Mouse (Mus musculus) hindbrain, embryonic 12.5 days (tissue): ENCODE data around the gene Foxj1. TPM values are rescaled to one million over a fixed set of nuclear protein-coding genes. Genes with fewer than 3 reads are reported as not detected.
A peak's percentile ranks its signal among the peaks of the same experiment; 100 is the strongest.

Experiments
- ATAC-seq: fragments of 200-750 bp; cut with Nextera tagmentation; 2 replicates; pipeline ENCODE4 v1.8.0; 2017; ENCODE audit warnings: moderate TSS enrichment; ENCODE audit not compliant: low FRiP score
- H3K27ac ChIP-seq: fragments of 300-500 bp; sonication (generic); 2 replicates; pipeline ENCODE4 v1.5.1; 2016; ENCODE audit warnings: mild to moderate bottlenecking
- H3K27me3 ChIP-seq: fragments of 300-500 bp; sonication (generic); 2 replicates; pipeline ENCODE4 v1.6.1; 2016; ENCODE audit warnings: mild to moderate bottlenecking
- H3K36me3 ChIP-seq: fragments of 300-500 bp; sonication (generic); 2 replicates; pipeline ENCODE4 v1.6.1; 2016; ENCODE audit warnings: mild to moderate bottlenecking
- H3K4me1 ChIP-seq: fragments of 300-500 bp; sonication (generic); 2 replicates; pipeline ENCODE4 v1.6.1; 2016
- H3K4me2 ChIP-seq: fragments of 300-500 bp; sonication (generic); replicated peaks from 2 replicates; pipeline ENCODE4 v1.6.1; 2016; ENCODE audit warnings: mild to moderate bottlenecking
- H3K4me3 ChIP-seq: fragments of 300-500 bp; sonication (generic); 2 replicates; pipeline ENCODE4 v1.5.1; 2016; ENCODE audit warnings: mild to moderate bottlenecking
- H3K9ac ChIP-seq: fragments of 300-500 bp; sonication (generic); 2 replicates; pipeline ENCODE4 v1.6.1; 2016; ENCODE audit warnings: mild to moderate bottlenecking, moderate library complexity
- H3K9me3 ChIP-seq: fragments of 300-500 bp; sonication (generic); replicated peaks from 2 replicates; pipeline ENCODE4 v1.6.1; 2016; ENCODE audit warnings: mild to moderate bottlenecking
- WGBS: fragments of 180-500 bp; shearing (Covaris S2); methylation state at CpG from one replicate; pipeline ENCODE4 v1.1.7; 2016; 5-methylcytosine and 5-hydroxymethylcytosine counted together
- polyA plus RNA-seq: library from polyadenylated mRNA; unstranded; fragments of >200 nt; fragmentation: Nextera tagmentation; extraction: Ambion mirVana; gene quantifications from 2 replicates; pipeline ENCODE4 v1.2.1, GENCODE M21; 2016

The Foxj1 gene
- polyA plus RNA-seq, 1 experiment from 2014 or later: 27.2 TPM

GRCm38 (mm10) chr11:116336393-116336792 is 1.2 kb upstream of the Foxj1 start:
- 80% methylated on average over 4 of the region's 4 CpGs for WGBS
- Histone ChIP-seq H3K9ac (no peak overlapping the region), H3K9me3 (no peaks in the 10 kb centered on the region), H3K4me2 (peak overlapping the region; percentile 93), H3K4me3 (no peak overlapping the region; the same call in 1 of the 2 replicates), H3K27me3 (peaks cover 24% of the 10 kb centered on the region), H3K36me3 (peaks cover 3% of the 10 kb centered on the region; the same call in 1 of the 2 replicates), H3K27ac (no peak overlapping the region), H3K4me1 (peaks cover 54% of the 10 kb centered on the region)
- no peak for ATAC-seq

GRCm38 (mm10) chr11:116334417-116334782 is 799 bp downstream of the Foxj1 start:
- Histone ChIP-seq H3K36me3 (peaks cover under 1% of the 10 kb centered on the region; the same call in 1 of the 2 replicates), H3K4me3 (peak overlapping the region; percentile 46), H3K9ac (peak overlapping the region; percentile 42), H3K9me3 (no peaks in the 10 kb centered on the region), H3K4me2 (peak overlapping the region; percentile 93), H3K27me3 (peaks cover 29% of the 10 kb centered on the region), H3K27ac (no peak overlapping the region), H3K4me1 (peaks cover 69% of the 10 kb centered on the region)
- ATAC-seq: no peak
- 5% methylated on average over 23 of the region's 26 CpGs for WGBS

- 23% methylated on average over 30 of the region's 31 CpGs for WGBS
- Histone ChIP-seq H3K4me3 (peak overlapping the region; percentile 46), H3K4me2 (peak overlapping the region; percentile 93), H3K9ac (peak overlapping the region; percentile 42), H3K9me3 (no peaks in the 10 kb centered on the region), H3K36me3 (no peaks in the 10 kb centered on the region), H3K27ac (no peak overlapping the region), H3K27me3 (peaks cover 29% of the 10 kb centered on the region), H3K4me1 (peaks cover 75% of the 10 kb centered on the region)
- no peak for ATAC-seq
Observed at GRCm38 (mm10) chr11:116333526-116334416, 1.4 kb downstream of the Foxj1 start.

GRCm38 (mm10) chr11:116332983-116333270 is 2.3 kb downstream of the Foxj1 start:
- Histone ChIP-seq H3K4me2 (peak overlapping the region; percentile 93), H3K9ac (no peak overlapping the region), H3K36me3 (no peaks in the 10 kb centered on the region), H3K4me1 (peaks cover 79% of the 10 kb centered on the region), H3K4me3 (no peak overlapping the region), H3K9me3 (no peaks in the 10 kb centered on the region), H3K27me3 (peaks cover 29% of the 10 kb centered on the region), H3K27ac (peak overlapping the region; percentile 64)
- WGBS: 75% methylated on average over 3 of the region's 3 CpGs
- no peak for ATAC-seq

- Histone ChIP-seq H3K4me2 (peak overlapping the region; percentile 93), H3K4me1 (peaks cover 79% of the 10 kb centered on the region), H3K36me3 (no peaks in the 10 kb centered on the region), H3K27me3 (peaks cover 29% of the 10 kb centered on the region), H3K9me3 (no peaks in the 10 kb centered on the region), H3K9ac (peak overlapping the region; percentile 24), H3K4me3 (no peak overlapping the region), H3K27ac (peak overlapping the region; percentile 64)
- 24% methylated on average over 18 of the region's 19 CpGs for WGBS
- peak; percentile 70 for ATAC-seq
Observed at GRCm38 (mm10) chr11:116332232-116332982, 2.8 kb downstream of the Foxj1 start.

GRCm38 (mm10) chr11:116330211-116330518 is 5.0 kb downstream of the Foxj1 start:
- Histone ChIP-seq H3K27ac (peak overlapping the region; percentile 75), H3K36me3 (no peaks in the 10 kb centered on the region), H3K9ac (0 out of 2 replicates have a peak overlapping the region, but pooled peaks have one; percentile 18), H3K4me2 (no peak overlapping the region), H3K9me3 (no peaks in the 10 kb centered on the region), H3K27me3 (peaks cover 28% of the 10 kb centered on the region), H3K4me3 (no peak overlapping the region), H3K4me1 (peaks cover 63% of the 10 kb centered on the region)
- WGBS: 54% methylated on average over 7 of the region's 7 CpGs
- ATAC-seq: no peak

- 36% methylated on average over 18 of the region's 18 CpGs for WGBS
- no peak overlapping the region for H3K4me2 ChIP-seq
Observed at GRCm38 (mm10) chr11:116329314-116330210, 5.6 kb downstream of the Foxj1 start.

GRCm38 (mm10) chr11:116326963-116327603 is 8.1 kb downstream of the Foxj1 start:
- Histone ChIP-seq H3K9me3 (no peaks in the 10 kb centered on the region), H3K36me3 (no peaks in the 10 kb centered on the region), H3K27me3 (peaks cover 5% of the 10 kb centered on the region; the same call in 1 of the 2 replicates), H3K27ac (no peak overlapping the region), H3K4me1 (peaks cover 33% of the 10 kb centered on the region), H3K9ac (no peak overlapping the region), H3K4me3 (no peak overlapping the region), H3K4me2 (no peak overlapping the region)
- 72% methylated on average over 7 of the region's 7 CpGs for WGBS
- no peak for ATAC-seq

More at GRCm38 (mm10) chr11:116329314-116330210, 5.6 kb downstream of the Foxj1 start:
- Histone ChIP-seq H3K4me1 (peaks cover 57% of the 10 kb centered on the region), H3K9ac (0 out of 2 replicates have a peak overlapping the region, but pooled peaks have one; percentile 18), H3K4me3 (no peak overlapping the region), H3K27ac (peak overlapping the region; percentile 75), H3K27me3 (peaks cover 22% of the 10 kb centered on the region), H3K9me3 (no peaks in the 10 kb centered on the region), H3K36me3 (no peaks in the 10 kb centered on the region)
- peak; percentile 80 for ATAC-seq

GRCm38 (mm10) chr11:116318719-116319659 is 16.2 kb downstream of the Foxj1 start:
- peak overlapping the region; percentile 34 for H3K4me3 ChIP-seq
- no peaks in the 10 kb centered on the region for H3K9me3 ChIP-seq
- peak; percentile 77 for ATAC-seq
- 1% methylated on average over 41 of the region's 41 CpGs for WGBS
- peak overlapping the region; percentile 80 for H3K4me2 ChIP-seq
- H3K4me1 ChIP-seq: peaks cover 14% of the 10 kb centered on the region; the same call in 1 of the 2 replicates
- H3K36me3 ChIP-seq: no peaks in the 10 kb centered on the region
- no peak overlapping the region for H3K27ac ChIP-seq
- H3K9ac ChIP-seq: peak overlapping the region; percentile 62
- 0 out of 2 replicates have a peak, but pooled peaks cover 8% of the 10 kb centered on the region for H3K27me3 ChIP-seq

GRCm38 (mm10) chr11:116312359-116312758 is 22.8 kb downstream of the Foxj1 start:
- 54% methylated on average over 8 of the region's 8 CpGs for WGBS
- ATAC-seq: no peak
- no peak overlapping the region for H3K9ac ChIP-seq
- no peak overlapping the region for H3K27ac ChIP-seq
- no peak overlapping the region for H3K4me2 ChIP-seq
- no peak overlapping the region for H3K4me3 ChIP-seq
- 0 out of 2 replicates have a peak, but pooled peaks cover 3% of the 10 kb centered on the region for H3K27me3 ChIP-seq
- H3K36me3 ChIP-seq: no peaks in the 10 kb centered on the region
- no peaks in the 10 kb centered on the region for H3K9me3 ChIP-seq
- 0 out of 2 replicates have a peak, but pooled peaks cover 4% of the 10 kb centered on the region for H3K4me1 ChIP-seq
